Mouse (Mus musculus): Measurements from ENCODE around the gene Kif6. TPM values are rescaled to one million over a fixed set of nuclear protein-coding genes. Genes with fewer than 3 reads are reported as not detected.
A peak's percentile ranks its signal among the peaks of the same experiment; 100 is the strongest.

Kif6 gene
- total RNA-seq, 1 experiment: 0.36 TPM

DNA sequence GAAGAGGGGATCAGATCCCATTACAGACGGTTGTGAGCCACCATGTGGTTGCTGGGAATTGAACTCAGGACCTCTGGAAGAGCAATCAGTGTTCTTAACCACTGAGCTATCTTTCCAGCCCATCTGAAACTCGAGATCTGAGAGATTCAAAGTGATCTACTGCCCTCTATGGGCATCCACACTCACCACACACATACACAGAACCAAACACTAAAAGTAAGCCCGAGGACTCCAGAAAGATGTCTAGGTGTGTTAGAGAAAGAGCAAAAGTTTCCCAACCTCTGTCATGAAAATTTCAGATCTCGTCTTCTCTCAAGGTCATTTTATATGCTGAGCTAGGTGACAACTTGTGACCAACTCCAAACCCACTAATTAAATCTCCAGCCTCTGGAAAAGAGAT, 9.5 kb upstream of the Kif6 start:
- H3K4me3 ChIP-seq (ENCODE audit: insufficient read depth in 1 of 2, low read depth in 1 of 2, low read length in 2 of 2, poor library complexity in 1 of 2, severe bottlenecking in 1 of 2): peak overlapping the region in 1 of 2 experiments; percentile 30; a peak in 1 of 4 replicates
- no peaks in the 10 kb centered on the region for H3K4me1 ChIP-seq (ENCODE audit: control insufficient read depth in 2 of 2, insufficient read depth in 2 of 2, low read length in 2 of 2, poor library complexity in 1 of 2)
- no peaks in the 10 kb centered on the region for H3K36me3 ChIP-seq (ENCODE audit: control insufficient read depth, insufficient read depth, low read length, poor library complexity, severe bottlenecking)
- in situ Hi-C loops (cut with MboI; ENCODE audit: low sequenced_read_pairs in 2 of 2, unreplicated experiment in 2 of 2): no loop called here
- DNase-seq (ENCODE audit: low read depth, low spot score): no peak
- no peak overlapping the region for H3K27ac ChIP-seq (ENCODE audit: insufficient read depth, low read depth, low read length, poor library complexity, severe bottlenecking)
- no peaks in the 10 kb centered on the region for H3K9me3 ChIP-seq (ENCODE audit: control insufficient read depth, insufficient read depth, low read depth, low read length)
- H3K9ac ChIP-seq (ENCODE audit: insufficient read depth, low read depth, low read length, poor library complexity, severe bottlenecking): no peak overlapping the region
- TF ChIP-seq MAFK (IDR thresholded peaks at IDR 0.05; ENCODE audit: insufficient read depth, low read depth, low read length): no peak
- TF ChIP-seq ZC3H11A (IDR thresholded peaks at IDR 0.05; ENCODE audit: borderline replicate concordance, low read depth, low read length): no peak
- TF ChIP-seq HCFC1 (IDR thresholded peaks at IDR 0.05; ENCODE audit: borderline replicate concordance, insufficient read depth, low read length): no peak
- no peak for TF ChIP-seq ZNF384 (IDR thresholded peaks at IDR 0.05; ENCODE audit: low read depth, low read length)
- TF ChIP-seq CHD2 (IDR thresholded peaks at IDR 0.05; ENCODE audit: low read depth, low read length): no peak

DNA sequence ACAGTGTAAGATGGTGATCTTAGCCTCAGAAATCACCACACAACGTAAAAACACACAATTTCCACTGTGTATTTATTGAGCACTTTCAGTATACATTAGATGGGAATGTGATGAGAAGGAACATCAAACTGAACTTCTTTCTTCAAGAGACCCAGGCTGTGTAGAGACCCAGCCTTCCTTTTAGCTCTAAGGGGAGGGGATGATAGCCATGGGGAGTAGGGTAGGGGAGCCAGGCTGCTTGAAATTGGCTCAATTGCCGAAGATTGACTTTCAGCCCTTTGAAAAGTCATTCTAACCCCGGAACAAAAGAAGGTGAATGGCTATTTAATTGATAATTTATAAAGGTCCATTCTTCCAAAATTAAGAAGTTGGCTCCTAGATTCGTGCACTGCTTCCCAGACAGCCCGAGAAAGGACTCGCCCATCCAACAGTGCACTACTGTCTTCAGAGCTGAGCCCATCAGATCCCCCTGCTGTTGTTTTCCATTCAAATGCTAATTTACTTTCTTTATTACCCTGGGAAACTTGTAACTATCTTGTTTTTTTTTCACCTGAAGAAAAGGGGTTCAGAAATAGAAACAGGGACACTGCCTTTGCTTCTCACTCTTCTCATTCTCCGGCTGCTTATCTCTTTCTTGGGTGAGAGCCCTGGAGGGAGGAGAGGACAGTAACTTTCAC, 7.4 kb upstream of the Kif6 start:
- Histone ChIP-seq H3K4me3 (ENCODE audit: insufficient read depth in 1 of 2, low read depth in 1 of 2, low read length in 2 of 2, poor library complexity in 1 of 2, severe bottlenecking in 1 of 2) (no peak overlapping the region), H3K9me3 (ENCODE audit: control insufficient read depth, insufficient read depth, low read depth, low read length) (no peaks in the 10 kb centered on the region), H3K4me1 (ENCODE audit: control insufficient read depth in 2 of 2, insufficient read depth in 2 of 2, low read length in 2 of 2, poor library complexity in 1 of 2) (no peaks in the 10 kb centered on the region), H3K36me3 (ENCODE audit: control insufficient read depth, insufficient read depth, low read length, poor library complexity, severe bottlenecking) (no peaks in the 10 kb centered on the region), H3K9ac (ENCODE audit: insufficient read depth, low read depth, low read length, poor library complexity, severe bottlenecking) (no peak overlapping the region), H3K27ac (ENCODE audit: insufficient read depth, low read depth, low read length, poor library complexity, severe bottlenecking) (no peak overlapping the region)
- no peak for DNase-seq (ENCODE audit: low read depth, low spot score)
- in situ Hi-C loops (cut with MboI; ENCODE audit: low sequenced_read_pairs in 2 of 2, unreplicated experiment in 2 of 2): no loop called here
- no peak for TF ChIP-seq CHD2 (IDR thresholded peaks at IDR 0.05; ENCODE audit: low read depth, low read length)
- peak; percentile 77 for TF ChIP-seq ZNF384 (IDR thresholded peaks at IDR 0.05; ENCODE audit: low read depth, low read length)

DNA sequence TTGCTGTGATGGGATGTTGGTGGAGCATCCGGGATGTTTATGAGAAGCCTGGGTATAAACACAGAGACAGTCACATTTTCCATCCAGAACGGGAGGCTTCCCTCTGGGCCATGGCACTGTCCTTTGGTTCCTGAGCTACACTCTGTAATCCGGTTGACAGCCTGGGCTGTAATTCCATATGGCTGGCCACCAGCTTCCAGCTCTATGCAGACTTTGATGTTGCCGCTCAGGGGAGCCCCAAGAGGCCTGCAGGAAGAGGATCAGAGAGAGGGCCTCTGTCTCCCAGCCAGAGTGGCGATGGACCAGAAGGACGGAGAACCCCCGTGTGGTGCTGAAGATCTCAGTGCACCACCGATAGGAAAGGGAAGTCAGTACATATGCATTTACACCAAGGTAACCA, 4.6 kb upstream of the Kif6 start:
- no peak overlapping the region for H3K9ac ChIP-seq (ENCODE audit: insufficient read depth, low read depth, low read length, poor library complexity, severe bottlenecking)
- no peaks in the 10 kb centered on the region for H3K36me3 ChIP-seq (ENCODE audit: control insufficient read depth, insufficient read depth, low read length, poor library complexity, severe bottlenecking)
- no peak for DNase-seq (ENCODE audit: low read depth, low spot score)
- no peaks in the 10 kb centered on the region for H3K9me3 ChIP-seq (ENCODE audit: control insufficient read depth, insufficient read depth, low read depth, low read length)
- H3K4me3 ChIP-seq (ENCODE audit: insufficient read depth in 1 of 2, low read depth in 1 of 2, low read length in 2 of 2, poor library complexity in 1 of 2, severe bottlenecking in 1 of 2): no peak overlapping the region
- in situ Hi-C loops (cut with MboI; ENCODE audit: low sequenced_read_pairs in 2 of 2, unreplicated experiment in 2 of 2): no loop called here
- no peaks in the 10 kb centered on the region for H3K4me1 ChIP-seq (ENCODE audit: control insufficient read depth in 2 of 2, insufficient read depth in 2 of 2, low read length in 2 of 2, poor library complexity in 1 of 2)
- no peak for TF ChIP-seq MAFK (IDR thresholded peaks at IDR 0.05; ENCODE audit: insufficient read depth, low read depth, low read length)
- no peak for TF ChIP-seq ZC3H11A (IDR thresholded peaks at IDR 0.05; ENCODE audit: borderline replicate concordance, low read depth, low read length)
- no peak for TF ChIP-seq ZNF384 (IDR thresholded peaks at IDR 0.05; ENCODE audit: low read depth, low read length)
- no peak for TF ChIP-seq CHD2 (IDR thresholded peaks at IDR 0.05; ENCODE audit: low read depth, low read length)
- no peak for TF ChIP-seq HCFC1 (IDR thresholded peaks at IDR 0.05; ENCODE audit: borderline replicate concordance, insufficient read depth, low read length)
- no peak overlapping the region for H3K27ac ChIP-seq (ENCODE audit: insufficient read depth, low read depth, low read length, poor library complexity, severe bottlenecking)

DNA sequence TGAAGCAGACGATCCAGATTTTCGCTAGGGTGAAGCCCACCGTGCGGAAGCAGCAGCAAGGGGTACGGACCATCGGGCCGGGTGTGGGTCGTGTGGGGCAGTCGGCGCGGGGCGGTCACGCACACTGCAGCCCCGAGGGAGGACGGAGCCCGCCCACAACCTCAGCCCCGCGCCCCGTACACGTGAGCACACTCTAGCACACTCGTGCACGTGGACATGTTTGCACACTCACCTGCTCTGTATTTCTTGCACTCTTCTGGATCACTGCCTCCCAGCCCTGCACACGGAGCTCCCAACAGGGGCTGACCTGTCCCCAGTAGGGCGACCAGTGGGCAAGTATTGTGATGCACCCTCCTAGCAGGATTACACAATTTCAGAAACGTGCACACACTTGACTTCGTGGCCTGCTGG, 310 bp downstream of the Kif6 start:
- Histone ChIP-seq H3K4me1 (ENCODE audit: control insufficient read depth in 2 of 2, insufficient read depth in 2 of 2, low read length in 2 of 2, poor library complexity in 1 of 2) (no peaks in the 10 kb centered on the region), H3K9ac (ENCODE audit: insufficient read depth, low read depth, low read length, poor library complexity, severe bottlenecking) (peak overlapping the region; percentile 23; the same call in 1 of the 2 replicates), H3K36me3 (ENCODE audit: control insufficient read depth, insufficient read depth, low read length, poor library complexity, severe bottlenecking) (no peaks in the 10 kb centered on the region), H3K27ac (ENCODE audit: insufficient read depth, low read depth, low read length, poor library complexity, severe bottlenecking) (no peak overlapping the region), H3K9me3 (ENCODE audit: control insufficient read depth, insufficient read depth, low read depth, low read length) (no peaks in the 10 kb centered on the region), H3K4me3 (ENCODE audit: insufficient read depth in 1 of 2, low read depth in 1 of 2, low read length in 2 of 2, poor library complexity in 1 of 2, severe bottlenecking in 1 of 2) (peak overlapping the region; percentile 65 to 71)
- in situ Hi-C loops (cut with MboI; ENCODE audit: low sequenced_read_pairs in 2 of 2, unreplicated experiment in 2 of 2): no loop called here
- no peak for DNase-seq (ENCODE audit: low read depth, low spot score)
- TF ChIP-seq MAFK (IDR thresholded peaks at IDR 0.05; ENCODE audit: insufficient read depth, low read depth, low read length) (no peak), CHD2 (IDR thresholded peaks at IDR 0.05; ENCODE audit: low read depth, low read length) (no peak), ZC3H11A (IDR thresholded peaks at IDR 0.05; ENCODE audit: borderline replicate concordance, low read depth, low read length) (no peak), ZNF384 (IDR thresholded peaks at IDR 0.05; ENCODE audit: low read depth, low read length) (no peak), HCFC1 (IDR thresholded peaks at IDR 0.05; ENCODE audit: borderline replicate concordance, insufficient read depth, low read length) (no peak)

DNA sequence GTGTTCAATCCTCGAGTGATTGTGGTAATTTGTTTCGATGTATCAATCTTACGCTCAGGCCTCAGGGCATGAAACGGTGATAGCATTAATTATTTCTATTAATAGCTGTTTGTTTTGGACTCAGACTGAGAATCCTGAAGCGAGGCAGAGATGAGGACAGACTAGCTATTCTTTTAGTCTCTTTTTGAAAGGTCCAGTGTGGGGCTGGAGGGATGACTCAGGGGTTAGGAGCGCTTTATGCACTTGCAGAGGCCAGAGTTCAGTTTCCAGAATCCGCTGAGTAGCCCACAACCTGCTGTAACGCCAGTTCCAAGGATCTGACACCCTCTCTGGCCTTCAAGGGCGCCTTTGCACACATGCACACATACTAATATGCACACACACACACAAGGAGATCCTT, 9.6 kb downstream of the Kif6 start:
- no peak overlapping the region for H3K27ac ChIP-seq (ENCODE audit: insufficient read depth, low read depth, low read length, poor library complexity, severe bottlenecking)
- no peak for DNase-seq (ENCODE audit: low read depth, low spot score)
- no peak overlapping the region for H3K9ac ChIP-seq (ENCODE audit: insufficient read depth, low read depth, low read length, poor library complexity, severe bottlenecking)
- H3K9me3 ChIP-seq (ENCODE audit: control insufficient read depth, insufficient read depth, low read depth, low read length): no peaks in the 10 kb centered on the region
- H3K4me3 ChIP-seq (ENCODE audit: insufficient read depth in 1 of 2, low read depth in 1 of 2, low read length in 2 of 2, poor library complexity in 1 of 2, severe bottlenecking in 1 of 2): no peak overlapping the region
- no peaks in the 10 kb centered on the region for H3K4me1 ChIP-seq (ENCODE audit: control insufficient read depth in 2 of 2, insufficient read depth in 2 of 2, low read length in 2 of 2, poor library complexity in 1 of 2)
- in situ Hi-C loops (cut with MboI; ENCODE audit: low sequenced_read_pairs in 2 of 2, unreplicated experiment in 2 of 2): no loop called here
- TF ChIP-seq CHD2 (IDR thresholded peaks at IDR 0.05; ENCODE audit: low read depth, low read length): no peak
- no peak for TF ChIP-seq MAFK (IDR thresholded peaks at IDR 0.05; ENCODE audit: insufficient read depth, low read depth, low read length)
- no peaks in the 10 kb centered on the region for H3K36me3 ChIP-seq (ENCODE audit: control insufficient read depth, insufficient read depth, low read length, poor library complexity, severe bottlenecking)

Data from ES-E14 (cell line).